Mouse (Mus musculus) embryonic facial prominence, embryonic 13.5 days (tissue): ENCODE data around the gene Aass. TPM values are rescaled to one million over a fixed set of nuclear protein-coding genes. Genes with fewer than 3 reads are reported as not detected.
A peak's percentile ranks its signal among the peaks of the same experiment; 100 is the strongest.
"Not testable (repeated sequence)": the region's sequence is repeated elsewhere in the genome, so short reads cannot be mapped to it uniquely, and the experiment has no call there.

Experiments used
- ATAC-seq: fragments of 200-750 bp; cut with Nextera tagmentation; 2 replicates; pipeline ENCODE4 v1.8.0; 2017; ENCODE audit warnings: low read depth; ENCODE audit not compliant: insufficient number of reproducible peaks, insufficient read depth, low FRiP score, low TSS enrichment
- H3K27ac ChIP-seq: fragments of 300-500 bp; sonication (generic); 2 replicates; pipeline ENCODE4 v1.5.1; 2015; ENCODE audit warnings: moderate library complexity, mild to moderate bottlenecking, inconsistent platforms
- H3K27me3 ChIP-seq: fragments of 300-500 bp; sonication (generic); 2 replicates; pipeline ENCODE4 v1.6.1; 2015; ENCODE audit warnings: mild to moderate bottlenecking, inconsistent platforms
- H3K36me3 ChIP-seq: fragments of 300-500 bp; sonication (generic); 2 replicates; pipeline ENCODE4 v1.6.1; 2015; ENCODE audit warnings: mild to moderate bottlenecking, inconsistent platforms
- H3K4me1 ChIP-seq: fragments of 300-500 bp; sonication (generic); 2 replicates; pipeline ENCODE4 v1.6.1; 2015; ENCODE audit warnings: inconsistent platforms
- H3K4me2 ChIP-seq: fragments of 300-500 bp; sonication (generic); 2 replicates; pipeline ENCODE4 v1.6.1; 2015; ENCODE audit warnings: moderate library complexity, mild to moderate bottlenecking, inconsistent platforms
- H3K4me3 ChIP-seq: fragments of 300-500 bp; sonication (generic); 2 replicates; pipeline ENCODE4 v1.5.1; 2015; ENCODE audit warnings: mild to moderate bottlenecking, inconsistent platforms
- H3K9ac ChIP-seq: fragments of 300-500 bp; sonication (generic); 2 replicates; pipeline ENCODE4 v1.6.1; 2015; ENCODE audit warnings: mild to moderate bottlenecking, inconsistent platforms
- H3K9me3 ChIP-seq: fragments of 300-500 bp; sonication (generic); 2 replicates; pipeline ENCODE4 v1.6.1; 2016; ENCODE audit warnings: inconsistent platforms
- WGBS: fragments of 180-500 bp; shearing (Covaris S2); methylation state at CpG from one replicate; pipeline ENCODE4 v1.1.7; 2015; ENCODE audit warnings: mixed read lengths; 5-methylcytosine and 5-hydroxymethylcytosine counted together
- polyA plus RNA-seq: library from polyadenylated mRNA; unstranded; fragments of >200 nt; fragmentation: Nextera tagmentation; extraction: Ambion mirVana; gene quantifications from 2 replicates; pipeline ENCODE4 v1.2.1, GENCODE M21; 2015

Gene Aass
- polyA plus RNA-seq, 1 experiment from 2014 or later = 4.5 TPM

- Histone ChIP-seq H3K4me1 (0 out of 2 replicates have a peak, but pooled peaks cover 5% of the 10 kb centered on the region), H3K9me3 (no peaks in the 10 kb centered on the region), H3K27me3 (no peaks in the 10 kb centered on the region), H3K9ac (no peak overlapping the region), H3K27ac (no peak overlapping the region), H3K36me3 (no peaks in the 10 kb centered on the region), H3K4me2 (no peak overlapping the region), H3K4me3 (no peak overlapping the region)
- ATAC-seq = no peak
- WGBS = 27% methylated on average over 3 of the region's 3 CpGs
Measured at GRCm38 (mm10) chr6:23122934-23123333, 9.9 kb downstream of the Aass start.

DNA sequence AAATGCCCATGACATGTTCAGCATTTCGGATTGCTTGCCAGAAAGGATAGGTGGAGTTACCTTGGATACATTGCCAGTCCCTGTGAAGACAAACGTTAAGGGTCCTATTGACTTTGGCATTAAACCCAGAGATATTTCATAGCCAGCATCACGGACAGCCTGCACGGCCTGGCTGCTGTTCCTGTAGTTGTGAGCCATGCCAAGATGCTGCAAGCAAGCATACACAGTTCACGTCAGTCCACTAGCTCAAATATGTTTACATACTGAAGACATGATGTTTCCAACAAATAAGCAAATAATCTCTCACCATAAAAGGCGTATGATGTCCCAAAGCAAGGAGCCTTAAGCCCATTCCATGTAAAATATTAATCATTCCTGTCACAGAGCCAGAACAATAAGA lies 18.0 kb downstream of the Aass start:
- Histone ChIP-seq H3K36me3 (no peaks in the 10 kb centered on the region), H3K27ac (no peak overlapping the region), H3K27me3 (no peaks in the 10 kb centered on the region), H3K4me2 (no peak overlapping the region), H3K4me1 (no peaks in the 10 kb centered on the region), H3K9me3 (no peaks in the 10 kb centered on the region), H3K9ac (no peak overlapping the region), H3K4me3 (no peak overlapping the region)
- ATAC-seq = no peak
- 85% methylated on average over 6 of the region's 6 CpGs for WGBS

DNA sequence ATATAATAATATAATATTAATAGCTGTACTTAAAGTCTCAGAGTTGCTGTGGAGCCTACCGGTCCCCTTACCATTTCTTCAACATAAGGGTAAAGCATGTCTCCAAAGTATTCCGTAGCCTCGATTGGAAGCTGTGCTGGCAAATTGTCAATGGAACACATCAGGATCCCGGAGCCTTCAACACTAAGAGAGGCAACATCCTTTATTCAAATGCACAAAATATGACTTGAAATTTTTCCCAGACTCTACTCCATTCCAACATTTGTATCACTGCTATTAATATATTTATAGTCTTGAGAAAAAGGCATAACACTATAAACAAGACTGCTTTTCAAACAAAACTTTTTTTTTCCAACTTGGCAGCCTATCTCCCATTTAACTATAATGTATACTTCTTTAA lies 25.7 kb downstream of the Aass start:
- no peaks in the 10 kb centered on the region for H3K9me3 ChIP-seq
- 90% methylated on average over 4 of the region's 4 CpGs for whole genome bisulfite sequencing
- H3K4me2 ChIP-seq = no peak overlapping the region
- no peaks in the 10 kb centered on the region for H3K4me1 ChIP-seq
- H3K36me3 ChIP-seq = no peaks in the 10 kb centered on the region
- H3K27ac ChIP-seq = no peak overlapping the region
- H3K27me3 ChIP-seq = no peaks in the 10 kb centered on the region
- ATAC-seq = no peak
- no peak overlapping the region for H3K4me3 ChIP-seq
- no peak overlapping the region for H3K9ac ChIP-seq

DNA sequence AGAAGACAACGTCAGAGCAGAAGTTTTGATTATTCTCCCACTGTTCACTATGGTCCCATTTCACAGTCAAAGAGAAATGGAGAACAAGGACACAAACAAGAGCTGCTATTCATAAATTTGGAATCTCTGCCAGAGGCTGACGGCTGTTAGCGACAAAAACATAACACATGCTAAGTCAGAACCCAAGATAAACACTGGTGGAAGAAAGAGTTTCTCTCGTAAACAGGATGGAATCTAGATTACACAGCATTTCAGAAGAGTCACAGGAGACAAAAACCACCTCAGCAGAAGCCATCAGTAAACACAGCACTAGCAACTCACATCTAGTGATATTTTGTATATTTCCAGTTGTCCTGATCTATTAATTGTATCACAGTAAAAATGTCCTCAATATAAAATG lies 26.4 kb downstream of the Aass start:
- Histone ChIP-seq H3K27ac (no peak overlapping the region), H3K27me3 (no peaks in the 10 kb centered on the region), H3K4me2 (no peak overlapping the region), H3K36me3 (no peaks in the 10 kb centered on the region), H3K4me3 (no peak overlapping the region), H3K9ac (no peak overlapping the region), H3K9me3 (no peaks in the 10 kb centered on the region), H3K4me1 (no peaks in the 10 kb centered on the region)
- WGBS = 62% methylated on average over 4 of the region's 4 CpGs
- no peak for ATAC-seq

- not testable (repeated sequence) for ATAC-seq, H3K9ac ChIP-seq, H3K4me3 ChIP-seq, H3K27me3 ChIP-seq, H3K4me2 ChIP-seq, H3K9me3 ChIP-seq, H3K27ac ChIP-seq, H3K4me1 ChIP-seq, H3K36me3 ChIP-seq
- 90% methylated on average over 11 of the region's 11 CpGs for WGBS
Measured at GRCm38 (mm10) chr6:23090346-23091055, 42.3 kb downstream of the Aass start.

GRCm38 (mm10) chr6:23089292-23089691 lies 43.5 kb downstream of the Aass start:
- not testable (repeated sequence) for H3K9ac ChIP-seq, H3K4me3 ChIP-seq, ATAC-seq, H3K9me3 ChIP-seq, H3K36me3 ChIP-seq, H3K27me3 ChIP-seq, H3K27ac ChIP-seq, H3K4me1 ChIP-seq, H3K4me2 ChIP-seq
- 78% methylated on average over 4 of the region's 4 CpGs for WGBS

DNA sequence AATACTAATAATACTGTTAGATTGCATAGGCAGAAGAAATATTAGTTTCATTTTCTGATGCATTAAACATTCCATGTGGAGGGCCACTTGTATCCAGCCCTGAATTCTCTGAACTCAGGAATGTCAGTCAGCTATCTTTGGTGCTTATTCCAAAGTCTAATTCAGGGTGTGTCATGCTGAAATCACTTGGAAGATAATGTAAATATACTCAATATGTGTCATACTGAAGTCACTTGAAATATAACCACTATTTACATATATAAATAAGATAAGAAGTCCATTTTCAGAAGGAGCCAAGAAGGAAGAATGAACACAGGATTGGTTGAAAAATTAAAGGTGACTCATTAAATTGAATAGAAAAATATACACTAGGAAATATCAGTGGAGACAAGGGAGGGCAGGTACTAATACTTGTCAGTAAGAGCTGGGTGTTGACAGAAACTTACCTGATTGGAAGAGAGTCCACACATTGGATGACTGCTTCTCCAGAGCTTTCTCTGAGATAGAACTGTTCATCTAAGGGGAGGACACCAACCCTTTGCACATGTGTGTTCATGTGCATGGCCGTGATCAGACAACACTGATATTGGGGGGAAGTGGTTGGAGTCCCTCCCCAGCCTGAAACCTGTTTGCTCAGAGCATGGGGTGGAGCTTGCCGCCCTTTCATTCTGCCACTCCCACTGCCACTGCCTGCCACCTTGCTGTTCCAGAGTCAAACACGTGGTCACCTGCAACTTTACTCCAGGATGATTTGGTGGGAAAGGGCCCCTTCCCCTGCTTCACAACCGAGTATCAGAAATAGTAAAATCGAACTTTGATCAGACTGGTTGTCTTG lies 48.0 kb downstream of the Aass start:
- H3K9ac ChIP-seq = no peak overlapping the region
- H3K36me3 ChIP-seq = no peaks in the 10 kb centered on the region
- WGBS = 91% methylated on average over 5 of the region's 5 CpGs
- no peak overlapping the region for H3K4me2 ChIP-seq
- H3K4me3 ChIP-seq = no peak overlapping the region
- H3K27ac ChIP-seq = no peak overlapping the region
- no peaks in the 10 kb centered on the region for H3K27me3 ChIP-seq
- no peaks in the 10 kb centered on the region for H3K9me3 ChIP-seq
- peaks cover 4% of the 10 kb centered on the region; the same call in 1 of the 2 replicates for H3K4me1 ChIP-seq
- no peak for ATAC-seq

DNA sequence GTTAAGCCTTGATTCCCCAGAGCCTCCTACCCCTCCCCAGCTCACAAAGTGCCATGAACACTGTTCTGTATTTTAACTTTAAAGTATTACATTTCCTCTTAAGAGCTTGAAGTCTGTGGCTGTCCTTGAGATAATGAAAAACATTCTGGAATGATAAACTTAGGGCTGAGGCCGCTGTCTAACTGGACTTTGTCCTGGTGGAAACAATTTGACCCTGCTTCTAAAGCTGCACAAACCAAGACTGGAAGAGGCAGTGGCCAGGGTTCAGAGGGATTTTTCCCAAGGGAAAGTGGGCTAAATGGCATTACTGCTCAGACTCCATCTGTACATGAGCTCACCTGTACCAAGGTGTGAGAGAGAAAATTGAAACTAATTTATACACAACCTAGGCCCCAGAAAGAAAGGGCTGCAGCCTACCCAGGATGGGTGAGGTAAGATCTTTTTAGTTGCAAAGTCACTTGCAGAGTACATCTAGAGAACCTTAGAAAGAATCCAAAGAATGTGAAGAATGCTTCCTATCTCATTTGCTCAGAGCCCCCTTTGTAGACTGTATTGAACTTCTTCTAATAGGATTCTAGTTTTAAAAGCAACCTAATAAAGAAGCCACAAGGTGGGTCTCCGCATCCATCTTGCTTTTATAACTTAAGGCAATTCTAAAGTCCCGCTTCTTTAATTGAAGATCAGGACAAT lies 52.6 kb downstream of the Aass start:
- H3K4me3 ChIP-seq = no peak overlapping the region
- H3K9ac ChIP-seq = no peak overlapping the region
- H3K27ac ChIP-seq = no peak overlapping the region
- H3K36me3 ChIP-seq = no peaks in the 10 kb centered on the region
- no peaks in the 10 kb centered on the region for H3K9me3 ChIP-seq
- peaks cover 4% of the 10 kb centered on the region; the same call in 1 of the 2 replicates for H3K4me1 ChIP-seq
- no peak for ATAC-seq
- H3K27me3 ChIP-seq = no peaks in the 10 kb centered on the region
- H3K4me2 ChIP-seq = no peak overlapping the region
- 40% methylated on average over 3 of the region's 3 CpGs for WGBS

- 83% methylated on average over 2 of the region's 2 CpGs for WGBS
- no peak overlapping the region for H3K9ac ChIP-seq
- no peak for ATAC-seq
- H3K36me3 ChIP-seq = no peaks in the 10 kb centered on the region
- no peaks in the 10 kb centered on the region for H3K27me3 ChIP-seq
- H3K27ac ChIP-seq = no peak overlapping the region
- no peak overlapping the region for H3K4me3 ChIP-seq
- H3K4me2 ChIP-seq = no peak overlapping the region
- H3K9me3 ChIP-seq = no peaks in the 10 kb centered on the region
- H3K4me1 ChIP-seq = peaks cover 4% of the 10 kb centered on the region; the same call in 1 of the 2 replicates
Measured at GRCm38 (mm10) chr6:23078273-23078672, 54.5 kb downstream of the Aass start.

GRCm38 (mm10) chr6:23076060-23076459 lies 56.7 kb downstream of the Aass start:
- H3K36me3 ChIP-seq = no peaks in the 10 kb centered on the region
- no peaks in the 10 kb centered on the region for H3K27me3 ChIP-seq
- H3K4me3 ChIP-seq = no peak overlapping the region
- 61% methylated on average over 2 of the region's 2 CpGs for WGBS
- no peak for ATAC-seq
- H3K9ac ChIP-seq = no peak overlapping the region
- H3K9me3 ChIP-seq = no peaks in the 10 kb centered on the region
- peaks cover 4% of the 10 kb centered on the region; the same call in 1 of the 2 replicates for H3K4me1 ChIP-seq
- no peak overlapping the region for H3K4me2 ChIP-seq
- H3K27ac ChIP-seq = no peak overlapping the region

- 88% methylated on average over 5 of the region's 5 CpGs for WGBS
Measured at GRCm38 (mm10) chr6:23055734-23056133, 77.1 kb downstream of the Aass start.

More at GRCm38 (mm10) chr6:23055734-23056133, 77.1 kb downstream of the Aass start:
- H3K9me3 ChIP-seq = no peaks in the 10 kb centered on the region
- no peak overlapping the region for H3K9ac ChIP-seq
- H3K27me3 ChIP-seq = no peaks in the 10 kb centered on the region
- no peak overlapping the region for H3K4me3 ChIP-seq
- 0 out of 2 replicates have a peak, but pooled peaks have one; percentile 26 for ATAC-seq
- H3K36me3 ChIP-seq = peaks cover 10% of the 10 kb centered on the region
- no peaks in the 10 kb centered on the region for H3K4me1 ChIP-seq
- no peak overlapping the region for H3K4me2 ChIP-seq
- no peak overlapping the region for H3K27ac ChIP-seq
